Mouse (Mus musculus): ENCODE data around the gene Zfp273. TPM values are rescaled to one million over a fixed set of nuclear protein-coding genes. Genes with fewer than 3 reads are reported as not detected.

The Zfp273 gene
- polyA plus RNA-seq (2012; fragmentation: generic; extraction: Trizol) = under 1 TPM in 1 of 2 experiments, not detected in 1; 0.48 TPM

GRCm38 (mm10) chr13:67813710-67814660 is at the start of gene Zfp273:
TSS of gene Zfp273 (plus strand) at chr13:67813740.

DNA sequence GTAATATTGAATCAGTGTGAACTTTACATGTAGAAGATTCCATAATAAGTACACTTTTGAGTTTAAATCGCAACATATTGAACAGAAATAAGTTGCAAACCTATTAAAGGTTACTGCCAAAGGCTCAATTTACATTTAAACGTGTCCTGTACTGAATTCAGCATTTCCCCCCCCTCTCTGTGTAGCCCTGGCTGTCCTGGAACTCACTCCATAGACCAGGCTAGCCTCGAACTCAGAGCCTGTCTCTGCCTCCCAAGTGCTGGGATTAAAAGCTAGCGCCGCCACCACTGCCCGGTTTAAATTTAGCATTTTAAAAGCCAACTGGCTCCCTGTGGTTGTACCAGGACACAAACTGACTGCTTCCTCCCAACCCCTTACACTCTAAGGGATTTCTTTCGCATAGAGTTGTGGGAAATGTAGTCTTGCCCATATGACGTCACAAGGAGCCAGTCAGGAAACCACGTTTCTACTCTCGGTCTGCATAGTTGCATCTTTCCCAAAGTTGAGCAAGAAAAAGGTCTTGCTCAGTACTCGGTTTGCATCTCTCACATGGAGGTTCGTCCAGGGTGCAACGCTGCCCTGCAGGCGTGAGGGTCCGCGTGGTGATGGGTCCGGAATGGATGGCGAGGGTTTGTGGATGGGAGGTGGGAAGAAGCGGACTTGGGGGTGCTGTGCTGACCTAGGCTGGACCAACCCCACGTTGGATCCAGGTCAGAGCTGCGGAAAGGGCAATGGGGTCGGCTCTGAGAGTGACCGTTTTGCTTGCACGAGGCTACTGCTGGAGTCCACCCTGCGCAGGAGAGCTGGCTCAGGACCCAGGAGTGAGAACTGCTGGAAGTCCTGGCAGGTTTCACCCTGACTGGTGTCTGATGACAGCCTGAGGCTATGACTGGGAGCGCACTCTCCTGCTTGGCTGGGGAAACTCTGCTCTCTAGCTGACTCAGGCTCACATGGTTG is 34.0 kb upstream of the Zfp273 start, which contains the start of gene Zfp493:
TSS of gene Zfp493 (plus strand) at position 429 of the 957 bp plus-strand sequence.

GRCm38 (mm10) chr13:67830911-67831336 is 17.4 kb downstream of the Zfp273 start, which contains the start of gene Gm10037:
TSS of gene Gm10037 (plus strand) at chr13:67831106.

GRCm38 (mm10) chr13:67863026-67863425 is 49.5 kb downstream of the Zfp273 start, which contains the start of gene BC048507:
TSS of gene BC048507 (plus strand) at chr13:67863326.

Other genes starting within 250 kb of the Zfp273 start
- gene Zfp729b, start 204.0 kb upstream of the Zfp273 start, polyA plus RNA-seq (2012; fragmentation: generic; extraction: Trizol) = under 1 TPM; 0.02 to 0.58 TPM
- under 1 TPM in 1 of 2 experiments, not detected in 1; 0.17 TPM for gene Gm49345, start 176.0 kb upstream of the Zfp273 start, polyA plus RNA-seq (2012; fragmentation: generic; extraction: Trizol)
- gene Zfp729a, start 175.9 kb upstream of the Zfp273 start, polyA plus RNA-seq (2012; fragmentation: generic; extraction: Trizol) = 1 to 10 TPM in 1 of 2 experiments, under 1 TPM in 1; 0.16 to 1.4 TPM
- gene Zfp738, start 126.7 kb upstream of the Zfp273 start, polyA plus RNA-seq (2012; fragmentation: generic; extraction: Trizol) = under 1 TPM; 0.04 to 0.78 TPM
- under 1 TPM; 0.07 to 0.89 TPM for gene Zfp65, start 84.6 kb upstream of the Zfp273 start, polyA plus RNA-seq (2012; fragmentation: generic; extraction: Trizol)
- gene Zfp85, start 58.5 kb upstream of the Zfp273 start, polyA plus RNA-seq (2012; fragmentation: generic; extraction: Trizol) = under 1 TPM; 0.04 to 0.86 TPM
- under 1 TPM in 1 of 2 experiments, not detected in 1; 0.20 TPM for gene Zfp493, start 34.0 kb upstream of the Zfp273 start, polyA plus RNA-seq (2012; fragmentation: generic; extraction: Trizol)
- under 1 TPM in 1 of 2 experiments, not detected in 1; 0.15 TPM for gene Gm10037, start 17.4 kb downstream of the Zfp273 start, polyA plus RNA-seq (2012; fragmentation: generic; extraction: Trizol)
- not detected for gene BC048507, start 49.6 kb downstream of the Zfp273 start, polyA plus RNA-seq (2012; fragmentation: generic; extraction: Trizol)

Data from C3H10T1/2 (cell line).